8 mouse cellular contexts compared by ENCODE assay signal in the genomic region with DNA sequence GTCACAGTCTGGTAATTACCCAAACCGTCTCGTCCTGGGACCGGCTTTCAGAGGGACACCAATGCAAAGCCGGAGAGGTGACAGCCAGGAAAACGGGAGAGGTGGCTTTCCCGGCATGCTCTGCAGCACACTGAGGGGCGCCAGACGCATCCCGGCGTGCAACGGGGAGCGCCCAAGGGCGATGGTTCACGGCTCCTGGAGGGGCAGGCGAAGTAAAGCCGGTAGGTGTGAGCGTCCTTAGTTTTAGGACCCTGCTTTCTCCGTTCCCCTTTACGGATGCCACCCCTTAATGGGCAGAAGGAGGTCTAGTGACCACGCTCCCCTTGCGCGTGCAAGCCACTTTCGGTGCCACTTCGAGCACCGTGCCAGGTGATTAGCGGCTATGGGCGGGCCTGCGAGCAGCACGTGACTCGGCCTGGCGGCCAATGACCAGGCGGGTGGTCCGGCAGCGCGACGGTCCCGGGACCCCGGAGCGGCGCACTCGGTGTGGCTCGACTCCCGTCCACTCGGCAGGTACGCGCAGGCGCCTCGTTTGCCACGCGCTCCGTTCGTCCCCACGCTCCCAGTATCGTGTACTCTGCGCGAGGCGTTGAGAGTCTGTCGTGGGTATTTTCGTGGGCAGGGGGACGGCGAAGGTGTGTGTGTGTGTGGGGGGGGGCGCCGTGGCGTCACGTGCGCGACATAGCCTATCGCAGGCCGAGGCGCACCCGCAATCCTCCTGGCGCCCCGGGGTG. TPM values are rescaled to one million over a fixed set of nuclear protein-coding genes. Genes with fewer than 3 reads are reported as not detected.
DNase-seq lines count a peak whose midpoint lies in the region; ATAC-seq lines count a peak whose summit lies in the region.

No protein-coding gene starts in this region.

- peak overlapping the region; percentile 60 for H3K4me3 ChIP-seq in hindbrain, embryonic 14.5 days (replicated peaks; ENCODE audit: low read length)

- H3K9me3 ChIP-seq in hindbrain, embryonic 14.5 days (ENCODE audit: control insufficient read depth, low read length): no peaks in the 10 kb centered on the region

- H3K36me3 ChIP-seq in hindbrain, embryonic 14.5 days (replicated peaks; ENCODE audit: control insufficient read depth, insufficient read depth): no peaks in the 10 kb centered on the region

- ATAC-seq in hindbrain, embryonic 14.5 days (ENCODE audit: low FRiP score): peak; percentile 92

- peak overlapping the region; percentile 92 for H3K27ac ChIP-seq in hindbrain, embryonic 14.5 days

- under 1% methylated on average over 72 of the region's 73 CpGs for WGBS in hindbrain, embryonic 14.5 days

- DNase-seq in T-cell, adult 2 months (ENCODE audit: low spot score): peak; percentile 10
- peak; percentile 87 to 88 for DNase-seq in cerebellum, postnatal 36 days
- DNase-seq in frontal cortex, postnatal 36 days (ENCODE audit: low spot score in 2 of 2): peak; percentile 75 to 79
- DNase-seq in hindbrain, embryonic 14.5 days (ENCODE audit: low spot score): peak; percentile 79
- DNase-seq in left cerebral cortex, adult 18-20 months (ENCODE audit: low spot score in 2 of 2): peak; percentile 70 to 73
- DNase-seq in lung, postnatal 36 days: peak; percentile 58
- peak; percentile 82 for DNase-seq in retina, postnatal 1 day
- peak; percentile 69 to 78 for DNase-seq in thymus, postnatal 36 days

- H3K27me3 ChIP-seq in hindbrain, embryonic 14.5 days (ENCODE audit: control insufficient read depth, insufficient read depth, low read length): peaks cover 7% of the 10 kb centered on the region; the same call in 1 of the 2 replicates

- H3K9ac ChIP-seq in hindbrain, embryonic 14.5 days: peak overlapping the region; percentile 73

- peak overlapping the region; percentile 92 for H3K4me2 ChIP-seq in hindbrain, embryonic 14.5 days (replicated peaks)

- peaks cover 10% of the 10 kb centered on the region; the same call in 1 of the 2 replicates for H3K4me1 ChIP-seq in hindbrain, embryonic 14.5 days (replicated peaks; ENCODE audit: control insufficient read depth, insufficient read depth, low read length)

RNA-seq across cellular contexts. Expression of gene Mga, which starts 24.5 kb away (rescaled TPM):
- 34.0 and 35.1 TPM in 2 replicates for polyA plus RNA-seq in hindbrain, embryonic 14.5 days (2014; fragmentation: Nextera tagmentation; extraction: Ambion mirVana)
- total RNA-seq in left cerebral cortex, adult 18-20 months (2021): 10 to 100 TPM; 59.4 to 65.6 TPM

Comparison
In these comparisons a context has a peak if more than half of its experiments do, and no peak if none do; other contexts are left out.
1. Peak in every context shown above with its lines: DNase-seq, ATAC-seq, H3K4me3 ChIP-seq and H3K27ac ChIP-seq.
2. DNase-seq: peak in every context shown above with its lines; median percentile 88 in cerebellum, postnatal 36 days; 82 in retina, postnatal 1 day; 79 in hindbrain, embryonic 14.5 days; 77 in frontal cortex, postnatal 36 days; 74 in thymus, postnatal 36 days; 72 in left cerebral cortex, adult 18-20 months; 58 in lung, postnatal 36 days; 10 in T-cell, adult 2 months.